Mouse (Mus musculus) hematopoietic multipotent progenitor cell, adult 10-12 weeks (in vitro differentiated cells): ENCODE results near the gene Nup54. TPM values are rescaled to one million over a fixed set of nuclear protein-coding genes. Genes with fewer than 3 reads are reported as not detected.

ENCODE experiments used
- polyA plus RNA-seq: library from polyadenylated mRNA; stranded (reverse); fragments of >175 nt; gene quantifications from 2 replicates; pipeline ENCODE4 v1.2.3, GENCODE M21; 2012; ENCODE audit warnings: low replicate concordance

Gene Nup54
- 3.6 and 9.4 TPM in 2 replicates for polyA plus RNA-seq

DNA sequence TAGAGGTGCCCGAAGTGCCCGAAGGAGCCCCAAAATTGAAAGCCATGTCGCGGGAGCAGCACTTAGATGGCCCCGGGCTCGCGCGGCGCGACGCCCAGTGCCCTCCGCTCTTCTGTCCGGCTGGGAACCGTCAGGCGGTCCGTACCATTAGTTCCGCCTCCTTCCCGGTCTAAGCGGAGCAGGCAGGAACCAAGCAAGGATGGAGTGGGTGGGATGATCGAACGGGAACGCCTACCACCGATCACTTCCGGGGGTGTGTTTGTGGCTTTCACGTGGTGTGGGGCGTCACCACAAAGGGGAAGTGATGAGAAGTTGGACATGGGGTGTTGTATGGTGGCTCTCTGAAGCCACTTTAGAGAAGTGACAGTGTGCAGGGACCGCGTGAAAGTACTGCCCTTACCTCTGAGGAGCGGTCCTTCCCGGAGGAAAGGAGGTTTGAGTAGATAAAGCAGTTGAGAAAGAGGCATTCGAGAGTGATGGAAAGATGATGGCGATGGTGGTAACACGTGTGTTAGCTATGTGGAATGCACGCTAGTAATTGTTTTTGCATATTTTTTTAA lies at the start of gene Nup54:
Gene Nup54, minus strand, starts transcription at position 195 of the 560 bp plus-strand sequence.

Other genes with a start within 250 kb of the Nup54 start
- not detected in 2 replicates for gene U90926, start 219.8 kb downstream of the Nup54 start, polyA plus RNA-seq
- 0.18 TPM in 1 of 2 replicates, not detected in the other for gene Ppef2, start 178.9 kb downstream of the Nup54 start, polyA plus RNA-seq
- gene Naaa, start 157.0 kb downstream of the Nup54 start, polyA plus RNA-seq, result 43.7 and 90.0 TPM in 2 replicates
- 25.8 and 35.6 TPM in 2 replicates for gene Sdad1, start 124.7 kb downstream of the Nup54 start, polyA plus RNA-seq
- gene Cxcl9, start 107.1 kb downstream of the Nup54 start, polyA plus RNA-seq, result 1.4 and 4.7 TPM in 2 replicates
- 0.28 TPM in 1 of 2 replicates, not detected in the other for gene Art3, start 103.4 kb downstream of the Nup54 start, polyA plus RNA-seq
- gene Cxcl10, start 86.3 kb downstream of the Nup54 start, polyA plus RNA-seq, result 0.81 TPM in 1 of 2 replicates, not detected in the other
- 10.3 and 17.1 TPM in 2 replicates for gene Scarb2, start 71.6 kb upstream of the Nup54 start, polyA plus RNA-seq
- not detected in 2 replicates for gene Fam47e, start 119.8 kb upstream of the Nup54 start, polyA plus RNA-seq
- gene Stbd1, start 167.8 kb upstream of the Nup54 start, polyA plus RNA-seq, result 0.45 and 0.48 TPM in 2 replicates
- gene Ccdc158, start 240.1 kb upstream of the Nup54 start, polyA plus RNA-seq, result 0.05 and 0.07 TPM in 2 replicates
- gene Shroom3, start 248.2 kb upstream of the Nup54 start, polyA plus RNA-seq, result 0.04 and 0.19 TPM in 2 replicates